Mouse (Mus musculus) testis, postnatal 14 days (tissue): Measurements from ENCODE around the gene Herc6.
"Not testable (repeated sequence)": the region's sequence is repeated elsewhere in the genome, so short reads cannot be mapped to it uniquely, and the experiment has no call there.

Experiments used
- DNase-seq: peaks from one replicate; pipeline ENCODE4 v3.0.0; 2021; ENCODE audit warnings: low spot score

Herc6 gene

GRCm38 (mm10) chr6:57580881-57581548 is at the start of gene Herc6:
TSS of gene Herc6 (plus strand) at chr6:57581000.
- peak; percentile 60 for DNase-seq

GRCm38 (mm10) chr6:57531011-57531410 is 49.8 kb upstream of the Herc6 start:
- no peak for DNase-seq

GRCm38 (mm10) chr6:57531441-57531840 is 49.4 kb upstream of the Herc6 start:
- DNase-seq, result peak; percentile 6

- DNase-seq, result no peak
These were observed 48.8 kb upstream of the Herc6 start for GRCm38 (mm10) chr6:57532022-57532421.

- no peak for DNase-seq
These were observed 47.4 kb upstream of the Herc6 start for GRCm38 (mm10) chr6:57533410-57533809.

GRCm38 (mm10) chr6:57534231-57534610 is 46.6 kb upstream of the Herc6 start:
- DNase-seq, result peak; percentile 9

GRCm38 (mm10) chr6:57534611-57535286 is 46.1 kb upstream of the Herc6 start:
- DNase-seq, result peak; percentile 40

- peak; percentile 95 for DNase-seq
These were observed 45.3 kb upstream of the Herc6 start, which contains the start of gene Ppm1k for GRCm38 (mm10) chr6:57535386-57535936. TSS of gene Ppm1k (minus strand) at chr6:57535468.

GRCm38 (mm10) chr6:57535971-57536669 is 44.7 kb upstream of the Herc6 start:
- DNase-seq, result peak; percentile 9

GRCm38 (mm10) chr6:57537887-57538286 is 42.9 kb upstream of the Herc6 start:
- no peak for DNase-seq

- no peak for DNase-seq
These were observed 39.8 kb upstream of the Herc6 start for GRCm38 (mm10) chr6:57540950-57541498.

GRCm38 (mm10) chr6:57541737-57542335 is 39.0 kb upstream of the Herc6 start:
- DNase-seq, result no peak

GRCm38 (mm10) chr6:57543591-57543990 is 37.2 kb upstream of the Herc6 start:
- not testable (repeated sequence) for DNase-seq

GRCm38 (mm10) chr6:57544866-57545265 is 35.9 kb upstream of the Herc6 start:
- DNase-seq, result no peak

- DNase-seq, result no peak
These were observed 29.5 kb upstream of the Herc6 start for GRCm38 (mm10) chr6:57551211-57551796.

- no peak for DNase-seq
These were observed 22.9 kb upstream of the Herc6 start for GRCm38 (mm10) chr6:57557796-57558317.

GRCm38 (mm10) chr6:57563454-57563853 is 17.3 kb upstream of the Herc6 start:
- no peak for DNase-seq

GRCm38 (mm10) chr6:57565452-57565851 is 15.3 kb upstream of the Herc6 start:
- DNase-seq, result no peak

- DNase-seq, result no peak
These were observed 13.2 kb upstream of the Herc6 start for GRCm38 (mm10) chr6:57567630-57568029.

- no peak for DNase-seq
These were observed 10.4 kb upstream of the Herc6 start for GRCm38 (mm10) chr6:57570170-57570974.
